Mouse (Mus musculus): ENCODE results near the gene Rlbp1.

Gene Rlbp1

DNA sequence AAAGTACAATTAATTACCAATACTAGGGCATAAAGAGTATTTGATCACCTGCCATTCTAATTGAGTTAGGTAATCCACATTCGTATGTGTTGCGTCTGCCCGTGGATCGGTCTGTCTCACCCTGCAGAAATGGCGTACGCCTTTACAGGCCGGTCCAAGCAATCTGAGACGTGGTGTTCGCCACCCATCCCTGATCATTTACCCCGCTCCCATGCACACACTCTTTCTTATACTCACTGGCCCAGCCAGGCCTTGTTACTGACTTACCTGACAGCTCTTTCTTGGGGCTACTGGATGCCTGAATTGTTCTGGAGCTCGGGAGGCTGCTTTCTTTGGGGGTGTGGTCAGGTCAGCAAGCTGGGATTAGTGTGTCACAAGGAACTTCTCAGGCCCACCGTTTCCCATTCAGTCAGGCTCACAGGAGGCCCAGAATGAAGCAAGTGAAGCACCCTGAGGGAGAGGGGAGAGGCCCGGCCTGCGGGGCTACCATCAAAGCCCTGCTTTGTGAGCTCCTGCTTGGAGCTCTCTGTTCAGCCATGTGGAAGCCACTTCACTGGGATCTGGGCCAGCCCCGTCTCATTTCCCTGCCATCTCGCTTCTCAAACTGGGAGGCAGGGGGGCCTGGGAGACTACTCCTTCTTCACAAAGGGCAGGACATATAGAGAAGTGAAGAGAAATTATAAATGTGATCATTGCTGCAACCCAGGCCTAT is at the start of gene Rlbp1:
Gene Rlbp1 (minus strand): TSS at position 627 of the 712 bp plus-strand sequence.
- DNase-seq (ENCODE audit: low read depth, low spot score), result no peak

DNA sequence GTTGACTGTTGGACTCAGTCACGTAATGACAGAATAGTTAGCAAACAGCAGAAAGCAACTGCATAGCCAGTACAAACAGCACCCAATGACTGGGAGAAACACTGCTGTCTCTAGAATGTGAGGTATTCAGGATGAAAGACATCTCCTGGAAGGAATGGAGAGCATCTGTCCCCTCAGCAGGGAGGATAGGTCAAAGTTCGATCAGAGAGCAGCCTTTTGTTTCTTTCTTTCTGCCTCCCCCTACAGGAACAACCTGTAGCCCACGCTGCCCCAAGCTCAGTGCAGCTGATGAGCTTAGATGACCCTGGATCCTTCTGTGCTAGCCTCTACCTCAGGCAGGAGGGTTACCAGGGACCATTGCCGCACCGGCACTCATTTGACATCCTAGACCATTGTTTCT is 41.4 kb upstream of the Rlbp1 start:
- DNase-seq (ENCODE audit: low read depth, low spot score), result no peak

DNA sequence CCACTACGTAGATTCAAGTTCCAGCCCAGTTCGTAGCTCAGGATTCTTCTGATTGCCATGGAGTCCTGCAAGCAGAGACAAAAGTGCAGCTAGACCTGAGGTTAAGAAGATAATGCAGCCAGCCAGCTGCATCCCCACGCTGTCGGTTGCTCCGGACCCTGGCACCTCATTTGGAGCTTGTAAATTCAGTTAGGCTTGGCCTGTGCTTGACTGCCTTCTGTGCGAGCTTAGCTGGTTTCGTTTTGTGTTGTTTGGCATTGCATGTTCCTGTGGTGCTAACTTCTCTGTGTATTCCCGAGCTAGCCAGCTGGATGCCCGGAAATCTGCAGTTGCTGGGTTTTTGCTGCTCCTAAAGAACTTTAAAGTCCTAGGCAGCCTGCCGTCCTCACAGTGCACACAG is 39.0 kb upstream of the Rlbp1 start:
- DNase-seq (ENCODE audit: low read depth, low spot score), result no peak

DNA sequence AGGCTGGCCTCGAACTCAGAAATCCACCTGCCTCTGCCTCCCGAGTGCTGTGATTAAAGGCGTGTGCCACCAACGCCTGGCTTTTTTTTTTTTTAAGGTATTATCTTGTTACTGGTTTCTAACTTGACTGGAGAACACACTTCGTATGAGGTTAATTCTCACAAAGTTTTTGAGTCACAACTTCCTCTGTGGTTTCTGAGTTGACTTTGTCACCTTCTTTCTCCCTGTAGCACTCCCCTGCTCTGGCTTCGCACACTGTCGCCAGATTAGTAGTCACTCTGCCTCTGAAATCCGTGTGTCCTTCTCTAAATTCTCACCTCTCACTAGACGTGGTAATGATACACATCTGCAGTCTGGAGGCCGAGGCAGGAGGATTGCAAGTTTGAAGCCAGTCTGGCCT is 36.0 kb upstream of the Rlbp1 start:
- no peak for DNase-seq (ENCODE audit: low read depth, low spot score)

DNA sequence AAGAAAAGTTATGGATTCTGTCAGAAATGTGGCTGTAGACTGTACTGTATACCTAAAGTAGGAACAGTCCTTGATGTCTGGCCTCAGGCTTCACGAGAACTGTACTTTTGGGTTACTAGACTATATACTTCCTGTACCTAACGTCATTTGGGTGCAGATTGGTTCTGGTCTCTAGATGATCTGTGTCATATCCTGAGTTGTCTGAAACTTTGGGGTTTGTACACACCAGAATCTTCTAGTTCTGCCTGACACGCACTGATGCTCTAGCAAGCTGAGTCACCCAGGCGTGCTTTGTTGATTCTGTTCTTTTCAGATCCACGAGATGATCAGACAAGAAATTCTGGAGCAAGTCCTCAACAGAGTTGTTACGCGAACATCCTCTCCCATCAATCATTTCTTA is 33.1 kb upstream of the Rlbp1 start:
- DNase-seq (ENCODE audit: low read depth, low spot score), result peak; percentile 45

DNA sequence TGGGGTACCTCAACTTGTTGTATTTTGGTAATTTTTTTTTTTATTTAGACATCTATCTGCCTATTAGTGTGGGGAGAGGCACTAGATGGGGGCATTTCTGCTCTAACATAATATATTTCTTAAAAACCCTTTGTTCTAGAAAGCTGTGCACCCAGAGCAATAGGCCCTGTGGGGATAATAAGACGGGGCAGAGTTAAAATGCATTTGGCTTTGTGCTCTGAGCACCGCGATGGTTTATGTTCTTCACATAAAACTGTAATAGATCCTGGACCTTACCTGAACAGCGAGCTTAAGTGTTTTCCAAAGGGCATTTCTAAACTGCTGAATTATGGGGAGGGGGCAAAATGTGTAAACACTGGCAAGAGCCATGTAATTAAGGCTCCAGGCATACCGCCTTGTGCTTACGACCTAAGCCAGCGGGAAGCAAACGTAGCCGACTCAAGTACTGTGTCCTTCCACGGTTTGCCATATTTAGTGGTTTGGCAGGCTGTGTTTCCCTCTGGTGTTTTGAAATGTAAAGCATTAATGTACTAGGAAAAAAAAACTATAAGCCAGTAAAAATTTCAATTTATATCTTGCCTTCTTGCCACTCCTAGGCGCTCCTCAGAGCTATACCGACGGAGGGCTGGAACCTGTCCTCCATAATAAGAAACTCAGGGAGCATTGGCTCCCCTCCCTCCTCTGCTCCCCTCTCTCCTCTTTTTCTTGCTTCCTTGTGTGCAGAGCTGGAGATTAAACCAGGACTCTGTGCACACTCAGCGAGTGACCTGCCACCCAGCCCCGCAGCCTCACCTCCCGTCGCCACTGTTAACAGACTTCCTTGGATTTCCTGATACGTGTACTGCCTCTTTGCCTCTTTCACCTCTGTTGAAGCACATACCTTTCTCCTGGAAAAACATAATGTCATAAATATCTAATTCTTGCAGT is 27.9 kb upstream of the Rlbp1 start:
- DNase-seq (ENCODE audit: low read depth, low spot score), result no peak

DNA sequence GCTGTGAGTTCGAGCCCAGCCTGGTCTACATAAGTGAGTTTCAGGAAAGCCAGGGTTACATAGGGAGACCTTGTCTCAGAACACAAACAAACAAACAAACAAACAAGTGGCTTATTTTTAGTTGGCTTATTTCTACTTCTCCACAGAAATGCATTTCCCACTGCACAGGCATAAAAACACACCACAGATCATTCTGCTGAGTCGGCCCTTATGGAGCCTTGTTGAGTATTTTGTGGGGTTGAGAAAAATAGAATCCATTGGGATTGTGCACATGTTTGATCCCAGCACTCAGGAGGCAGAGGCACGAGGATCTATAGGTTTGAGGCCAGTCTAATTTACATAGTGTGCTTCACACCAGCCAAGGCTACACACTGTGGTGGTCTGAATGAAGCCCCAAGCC is 13.4 kb upstream of the Rlbp1 start:
- DNase-seq (ENCODE audit: low read depth, low spot score), result no peak

DNA sequence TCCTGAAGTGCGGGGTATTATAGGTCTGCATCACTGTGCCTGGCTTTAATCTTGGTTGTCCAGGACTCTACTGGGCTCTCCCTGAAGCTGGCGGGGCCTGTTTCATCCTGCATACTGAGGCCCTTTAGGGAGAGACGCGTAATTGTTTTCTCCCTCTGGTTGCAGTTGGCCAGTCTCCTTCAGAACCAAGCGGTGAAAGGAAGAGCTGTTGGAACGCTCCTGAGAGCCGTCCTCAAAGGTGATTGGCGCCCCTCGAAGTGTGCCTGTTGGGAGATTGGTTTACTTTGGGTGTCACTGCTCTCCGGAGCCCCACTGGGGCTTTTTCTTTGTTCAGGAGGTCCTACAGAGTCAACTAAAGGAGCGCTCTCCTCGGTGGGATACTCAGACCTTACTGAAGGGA is 12.1 kb upstream of the Rlbp1 start:
- no peak for DNase-seq (ENCODE audit: low read depth, low spot score)

DNA sequence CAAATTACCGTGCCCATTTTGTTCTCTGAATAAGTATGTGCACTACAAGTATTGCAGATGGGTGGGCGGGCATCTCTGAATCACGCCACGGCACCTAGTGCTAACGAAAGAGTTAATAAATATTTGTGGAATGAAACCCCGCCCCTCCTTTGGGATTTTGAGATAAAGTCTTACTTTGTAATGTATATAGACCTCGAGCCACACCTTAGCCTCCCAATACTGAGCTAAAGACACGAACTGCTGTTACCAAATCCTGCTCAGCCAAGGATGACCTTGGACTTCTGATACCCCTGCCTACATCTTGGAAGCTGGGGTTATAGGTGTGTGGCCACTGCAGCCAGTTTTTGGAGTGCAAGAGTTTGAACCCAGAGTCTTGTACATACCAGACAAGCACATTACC is 11.6 kb upstream of the Rlbp1 start:
- DNase-seq (ENCODE audit: low read depth, low spot score), result no peak

DNA sequence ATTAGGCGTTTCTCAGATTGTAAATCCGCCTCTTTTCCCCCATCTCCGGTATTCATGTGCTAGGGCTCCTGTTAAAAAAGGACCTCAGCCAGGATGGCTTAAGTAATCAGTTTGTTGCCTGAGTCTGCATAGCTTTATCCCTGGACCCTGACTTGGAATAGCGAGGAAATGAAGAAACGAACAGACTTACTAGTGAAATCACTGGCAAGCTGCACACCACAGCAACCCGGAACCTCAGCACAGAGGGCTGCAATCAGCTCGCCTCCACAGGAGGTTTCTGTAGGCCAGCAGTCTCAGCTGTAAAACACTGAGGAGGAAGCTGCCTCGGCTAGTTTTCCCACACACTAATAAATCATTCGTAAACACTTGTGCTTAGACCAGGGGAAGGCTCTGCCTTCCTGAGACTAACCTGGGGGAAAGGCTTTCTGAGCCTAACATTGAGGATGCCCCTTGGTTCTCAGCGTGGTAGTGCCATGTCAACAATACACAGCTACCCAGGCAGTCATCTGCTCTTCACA is 10.7 kb upstream of the Rlbp1 start:
- no peak for DNase-seq (ENCODE audit: low read depth, low spot score)

DNA sequence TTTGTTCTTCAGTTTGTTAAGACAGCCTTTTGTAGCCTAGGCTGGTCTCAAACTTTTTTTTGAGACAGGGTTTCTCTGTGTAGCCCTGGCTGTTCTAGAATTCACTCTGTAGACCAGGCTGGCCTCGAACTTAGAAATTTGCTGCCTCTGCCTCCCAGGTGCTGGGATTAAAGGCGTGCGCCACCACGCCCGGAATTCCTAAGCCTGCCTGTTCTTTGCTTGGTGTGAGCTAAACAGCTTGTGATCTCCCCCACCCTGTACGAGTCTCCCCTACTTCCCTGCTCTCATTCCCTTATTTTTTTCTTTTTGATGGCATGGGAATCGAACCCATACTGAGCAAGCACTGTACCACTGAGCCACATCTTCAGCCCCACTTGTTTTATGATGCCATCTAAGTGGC is 8.3 kb upstream of the Rlbp1 start:
- DNase-seq (ENCODE audit: low read depth, low spot score), result no peak

DNA sequence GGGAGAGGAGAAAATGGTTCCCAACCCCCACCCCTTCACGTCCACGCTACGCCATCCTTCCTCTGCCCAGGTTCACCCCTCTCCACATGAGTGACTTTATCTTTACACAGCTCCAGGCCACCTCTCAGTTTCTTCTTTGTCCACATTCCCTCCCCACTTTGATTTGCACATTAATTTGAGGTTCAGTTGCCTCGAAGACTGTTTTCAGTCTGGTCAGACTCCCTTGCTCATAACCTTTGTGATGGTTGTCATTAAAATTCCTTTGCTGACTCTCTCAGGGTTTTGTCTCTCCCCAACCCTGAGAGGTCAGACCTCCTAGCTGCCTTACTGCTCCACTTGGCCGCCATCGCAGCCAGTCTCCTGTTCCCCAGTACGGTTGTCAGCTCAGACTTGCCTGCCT is 7.8 kb upstream of the Rlbp1 start:
- no peak for DNase-seq (ENCODE audit: low read depth, low spot score)

DNA sequence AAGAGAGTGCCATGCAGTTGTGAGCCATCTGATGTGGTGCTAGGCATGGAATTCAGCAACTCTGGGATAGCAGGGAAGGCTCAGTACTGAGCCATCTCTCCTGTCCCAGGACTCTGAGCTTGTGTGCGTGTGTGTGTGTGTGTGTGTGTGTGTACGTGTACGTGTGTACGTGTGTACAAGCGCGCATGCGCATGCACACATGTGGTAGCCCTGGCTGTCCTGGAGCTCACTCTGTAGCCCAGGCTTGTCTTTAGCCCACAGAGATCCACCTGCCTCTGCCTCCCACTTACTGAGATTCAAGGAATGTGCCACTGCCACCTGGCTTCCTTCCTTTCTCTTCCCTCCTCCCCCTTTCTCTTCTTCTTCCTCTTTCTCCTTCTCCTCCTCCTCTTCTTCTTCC is 7.1 kb upstream of the Rlbp1 start:
- no peak for DNase-seq (ENCODE audit: low read depth, low spot score)

DNA sequence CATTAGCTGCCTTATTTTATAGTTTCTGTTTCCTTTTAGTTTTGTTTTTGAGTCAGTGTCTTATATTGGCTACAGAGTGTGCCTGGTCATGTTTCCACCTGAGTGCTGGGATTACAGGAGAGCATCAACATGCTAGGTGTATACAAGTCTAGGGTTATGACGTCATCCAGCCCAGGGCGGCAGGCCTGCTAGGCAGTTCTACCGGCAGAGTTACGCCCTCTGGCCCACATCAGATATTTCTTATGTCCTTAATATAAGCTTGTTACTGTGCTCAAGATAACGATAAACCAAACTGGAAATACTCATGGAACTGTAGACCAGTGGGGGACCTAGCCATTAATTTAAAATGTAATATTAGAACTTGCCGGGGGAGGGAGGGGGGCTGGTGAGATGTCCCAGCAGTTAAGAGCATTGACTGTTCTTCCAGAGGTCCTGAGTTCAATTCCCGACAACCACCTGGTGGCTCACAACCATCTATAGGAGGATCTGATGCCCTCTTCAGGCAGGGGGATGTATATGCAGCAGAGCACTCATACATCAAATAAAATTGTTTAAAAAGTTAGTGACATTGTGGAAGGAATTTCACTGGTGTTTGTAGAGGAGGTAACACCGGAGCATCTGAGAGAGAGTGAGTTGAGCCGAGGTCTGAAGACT is 6.1 kb upstream of the Rlbp1 start:
- DNase-seq (ENCODE audit: low read depth, low spot score), result peak; percentile 82

DNA sequence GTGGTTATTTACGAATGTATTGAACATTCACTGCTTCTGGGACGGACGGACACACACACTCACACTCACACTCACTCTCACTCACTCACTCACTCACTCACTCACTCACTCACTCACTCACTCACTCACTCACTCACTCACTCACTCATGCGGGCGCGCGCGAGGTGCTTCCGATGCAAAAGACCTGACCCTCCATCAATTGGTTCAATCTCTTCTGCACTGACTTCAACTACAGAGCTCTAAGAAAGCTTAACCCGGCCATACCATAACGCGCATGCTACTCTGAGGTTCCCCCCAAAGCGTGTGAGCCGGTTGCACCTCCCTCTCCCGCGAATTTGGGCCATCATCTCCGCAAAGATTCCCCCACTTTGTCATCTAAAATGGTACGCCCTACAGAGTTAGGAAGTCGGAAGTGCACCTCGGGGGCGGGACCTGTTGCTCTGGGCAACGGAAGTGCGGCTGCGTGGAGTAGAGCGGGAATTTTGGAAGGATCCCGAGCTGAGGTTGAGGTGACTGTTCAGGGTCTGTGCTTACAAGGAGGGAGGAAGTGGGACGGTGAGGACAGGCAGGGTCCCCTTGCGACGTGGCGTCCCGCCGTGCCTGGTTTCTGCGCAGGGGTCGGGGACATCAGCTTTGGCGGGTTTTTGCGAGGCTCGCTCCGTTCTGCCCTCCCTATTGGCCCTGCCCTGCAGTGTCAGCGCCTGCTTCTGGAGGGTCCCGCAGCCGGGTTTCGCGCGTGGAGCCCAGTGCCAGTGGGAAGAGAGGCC is 5.2 kb upstream of the Rlbp1 start, which contains the start of gene Fanci:
Gene Fanci (plus strand): TSS at position 47 of the 767 bp plus-strand sequence.
- peak; percentile 98 for DNase-seq (ENCODE audit: low read depth, low spot score)

DNA sequence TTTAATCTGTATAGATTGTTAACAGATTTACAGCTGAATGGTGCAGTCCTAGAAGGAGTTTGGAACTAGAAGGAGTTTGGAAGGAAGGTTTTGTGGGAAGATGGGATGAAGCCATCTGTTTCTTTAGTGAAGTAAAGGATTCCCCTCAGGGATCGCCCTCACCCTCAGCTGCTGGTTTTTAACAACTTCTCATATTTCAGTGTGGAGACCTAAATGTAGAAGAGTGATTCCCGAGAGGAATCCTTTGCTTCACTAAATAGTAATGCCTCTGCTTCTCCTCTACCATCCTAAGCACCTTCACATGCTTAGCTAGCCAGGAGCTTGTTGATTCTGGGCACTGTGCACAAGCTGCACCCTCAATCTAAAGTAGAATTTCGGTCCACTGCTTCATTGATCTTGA is 4.6 kb upstream of the Rlbp1 start:
- no peak for DNase-seq (ENCODE audit: low read depth, low spot score)

DNA sequence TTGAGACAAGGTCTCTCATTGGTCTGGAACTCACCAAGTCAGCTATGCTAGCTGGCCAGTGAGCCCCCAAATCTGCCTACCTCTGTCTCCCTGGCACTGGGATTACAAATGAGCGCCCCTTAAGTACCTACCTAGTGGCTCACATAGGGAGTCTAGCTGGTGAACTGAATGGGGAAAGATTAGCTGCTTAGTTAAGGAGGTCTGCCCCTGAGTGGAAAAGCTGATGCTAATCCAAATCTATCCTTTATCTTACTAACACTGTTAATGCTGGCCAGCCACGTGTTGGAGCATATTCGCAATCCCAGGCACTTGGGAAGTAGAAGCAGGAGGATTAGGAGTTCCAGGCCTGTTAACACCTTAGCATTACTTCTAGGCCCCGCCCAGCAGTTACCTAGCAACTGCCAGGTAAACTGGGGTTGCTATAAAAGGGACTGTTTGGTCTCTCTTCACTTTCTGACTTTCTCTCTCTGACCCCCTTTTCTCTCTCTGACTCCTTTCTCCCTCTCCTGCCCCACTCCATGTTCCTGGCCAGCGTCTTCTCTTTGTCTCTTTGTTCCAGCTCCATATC is 3.4 kb upstream of the Rlbp1 start:
- DNase-seq (ENCODE audit: low read depth, low spot score), result no peak

DNA sequence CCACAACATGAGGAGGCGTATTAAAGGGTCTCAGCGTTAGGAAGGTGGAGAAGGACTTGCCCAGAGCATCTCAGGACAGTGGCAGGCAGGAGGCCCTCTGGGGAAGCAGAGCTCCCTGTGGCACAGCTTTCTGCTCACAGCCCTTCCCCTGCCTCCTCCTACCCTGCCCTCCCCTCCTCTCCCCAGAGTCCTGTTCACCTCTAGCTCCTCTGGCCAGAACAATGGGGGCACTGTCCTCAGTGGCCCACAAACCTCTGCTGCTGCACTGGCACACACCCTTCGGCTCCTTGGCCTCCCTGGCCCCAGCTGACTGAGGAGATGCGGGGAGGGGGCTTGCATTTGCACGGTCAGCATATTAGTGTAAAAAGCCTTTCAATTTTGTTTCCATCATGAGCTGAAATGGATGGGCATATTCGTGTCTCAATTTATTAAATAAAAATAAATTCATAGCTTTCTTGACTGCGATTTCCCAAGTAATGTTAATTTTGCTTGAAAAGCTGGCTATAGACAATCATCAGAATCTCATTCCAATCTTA is 1.9 kb upstream of the Rlbp1 start:
- DNase-seq (ENCODE audit: low read depth, low spot score), result no peak

DNA sequence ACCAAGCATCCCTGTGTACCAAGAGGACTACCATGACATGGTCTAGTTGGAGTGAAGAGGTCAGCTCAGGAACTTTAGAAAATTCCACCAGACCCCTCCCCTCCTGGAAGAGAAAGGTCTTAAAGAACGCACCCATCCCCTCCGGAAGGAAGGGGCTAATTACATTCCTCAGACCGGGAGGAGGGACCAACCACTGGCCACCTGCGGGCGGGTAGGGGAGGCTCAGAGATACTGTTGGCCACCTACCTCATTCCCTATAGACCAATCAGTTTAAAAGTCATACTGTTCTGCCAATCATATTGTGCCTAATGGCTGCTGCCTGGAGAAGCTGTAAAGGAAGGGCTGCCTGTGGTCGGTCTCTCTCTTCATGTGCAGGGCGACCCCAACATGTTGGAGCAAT is 1.1 kb upstream of the Rlbp1 start:
- no peak for DNase-seq (ENCODE audit: low read depth, low spot score)

DNA sequence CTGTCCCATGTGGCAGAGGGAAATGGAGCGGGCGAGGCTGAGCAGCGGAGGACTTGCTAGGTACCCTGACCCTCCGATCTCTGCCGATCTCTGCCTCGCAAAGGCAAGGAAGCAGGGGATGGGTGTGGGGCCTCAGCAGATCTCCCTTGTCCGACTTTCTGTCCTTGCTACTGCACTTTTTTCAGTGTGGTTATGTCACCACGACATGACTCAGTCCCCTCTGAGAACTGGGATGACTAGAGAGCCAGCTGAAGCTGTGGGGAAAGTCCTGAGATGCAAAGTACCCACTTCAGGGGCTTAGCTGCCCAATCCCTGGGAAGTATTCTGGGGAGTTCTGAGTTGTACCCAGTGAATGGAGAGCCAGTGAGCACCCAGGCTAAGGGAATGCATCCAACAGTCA is 292 bp upstream of the Rlbp1 start:
- no peak for DNase-seq (ENCODE audit: low read depth, low spot score)
